Mouse (Mus musculus) bone marrow, adult 2 months (tissue): ENCODE measurements around the gene Tsku. TPM values are rescaled to one million over a fixed set of nuclear protein-coding genes. Genes with fewer than 3 reads are reported as not detected.

ENCODE experiments used
- H3K27ac ChIP-seq: fragments of 200-500 bp; 2 replicates; pipeline ENCODE4 v1.5.1; 2012; ENCODE audit warnings: low read depth, mild to moderate bottlenecking, control low read depth, inconsistent platforms, low read length; ENCODE audit not compliant: control insufficient read depth, poor library complexity, insufficient read depth
- H3K4me1 ChIP-seq: fragments of 200-500 bp; 2 replicates; pipeline ENCODE4 v1.6.1; 2011; ENCODE audit warnings: low read length; ENCODE audit not compliant: control insufficient read depth, insufficient read depth
- H3K4me3 ChIP-seq: fragments of 200-500 bp; replicated peaks from 2 replicates; pipeline ENCODE3; 2011; ENCODE audit warnings: mild to moderate bottlenecking, low read depth, low read length, control low read depth; ENCODE audit not compliant: control insufficient read depth
- CTCF ChIP-seq: fragments of 200-500 bp; IDR thresholded peaks from 2 replicates; pipeline ENCODE4 v1.5.1; 2011; ENCODE audit warnings: low read length, control low read depth; ENCODE audit not compliant: control insufficient read depth, insufficient read depth
- POLR2A ChIP-seq: fragments of 200-500 bp; IDR thresholded peaks from 2 replicates; pipeline ENCODE4 v1.6.1; 2011; ENCODE audit warnings: low read depth, mild to moderate bottlenecking, control low read depth, low read length, borderline replicate concordance; ENCODE audit not compliant: control insufficient read depth
- WGBS: fragments of 180-500 bp; shearing (Covaris S2); methylation state at CpG from one replicate; pipeline ENCODE4 v1.1.7; 2018; 5-methylcytosine and 5-hydroxymethylcytosine counted together
- polyA plus RNA-seq: library from polyadenylated mRNA; stranded (reverse); fragments of >200 nt; gene quantifications from 2 replicates; pipeline ENCODE4 v1.2.4, GENCODE M21; 2011; ENCODE audit warnings: low replicate concordance; ENCODE audit not compliant: missing spikeins, insufficient read depth, insufficient read length

Gene Tsku
- polyA plus RNA-seq, 1 experiment = 3.2 TPM

GRCm38 (mm10) chr7:98328311-98328710 lies 32.8 kb downstream of the Tsku start:
- no peak overlapping the region for H3K27ac ChIP-seq
- TF ChIP-seq CTCF (no peak), POLR2A (no peak)
- no peak overlapping the region for H3K4me3 ChIP-seq
- peaks cover 3% of the 10 kb centered on the region; the same call in 1 of the 2 replicates for H3K4me1 ChIP-seq
- WGBS = 29% methylated on average over 2 of the region's 2 CpGs

DNA sequence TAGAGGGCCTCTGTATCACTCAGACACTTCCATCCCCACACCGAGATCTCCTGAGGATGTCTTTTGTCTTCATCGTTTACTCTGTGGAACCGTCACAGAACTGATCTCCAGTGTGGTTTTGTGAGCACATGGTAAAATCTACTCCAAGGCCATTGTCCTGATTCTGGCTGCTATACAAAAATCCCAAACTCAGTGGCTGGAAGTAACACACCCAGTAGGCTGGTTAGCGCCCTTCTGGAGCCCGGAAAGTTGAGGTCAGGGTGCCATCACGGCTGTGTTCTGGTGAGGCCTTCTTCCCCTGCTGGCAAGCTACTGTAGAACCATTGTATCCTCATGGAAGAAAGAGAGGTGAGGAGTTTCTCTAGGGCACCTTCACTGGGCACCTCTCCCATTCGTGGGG lies 35.1 kb downstream of the Tsku start:
- Histone ChIP-seq H3K4me1 (peaks cover 3% of the 10 kb centered on the region; the same call in 1 of the 2 replicates), H3K4me3 (no peak overlapping the region), H3K27ac (no peak overlapping the region)
- TF ChIP-seq CTCF (no peak), POLR2A (no peak)
- 87% methylated on average over 7 of the region's 7 CpGs for whole genome bisulfite sequencing

DNA sequence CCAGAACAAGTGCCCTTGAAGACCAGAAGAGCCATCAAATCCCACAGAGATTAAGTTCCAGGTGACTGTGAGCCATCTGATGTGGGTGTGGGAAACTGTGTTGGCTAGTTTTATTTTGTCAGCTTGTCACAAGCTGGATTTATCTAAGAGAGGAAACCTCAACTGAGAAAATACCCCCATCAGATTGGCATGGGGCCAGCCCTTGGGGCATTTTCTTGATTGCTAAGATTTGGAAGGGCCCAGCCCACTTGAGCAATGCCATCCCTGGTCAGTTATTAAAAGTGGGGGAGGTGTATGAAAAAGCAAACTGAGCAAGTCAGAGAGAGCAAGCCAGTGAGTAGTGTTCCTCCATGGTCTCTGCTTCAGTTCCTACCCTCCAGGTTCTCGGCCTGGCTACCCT lies 36.9 kb downstream of the Tsku start:
- 59% methylated on average over 1 of the region's 1 CpGs for WGBS
- H3K27ac ChIP-seq = no peak overlapping the region
- no peak overlapping the region for H3K4me3 ChIP-seq
- no peak for TF ChIP-seq CTCF
- TF ChIP-seq POLR2A = no peak
- peaks cover 3% of the 10 kb centered on the region; the same call in 1 of the 2 replicates for H3K4me1 ChIP-seq

GRCm38 (mm10) chr7:98323288-98324019 lies 37.7 kb downstream of the Tsku start:
- H3K4me1 ChIP-seq = peaks cover 3% of the 10 kb centered on the region; the same call in 1 of the 2 replicates
- 64% methylated on average over 5 of the region's 5 CpGs for WGBS
- H3K4me3 ChIP-seq = no peak overlapping the region
- no peak overlapping the region for H3K27ac ChIP-seq
- TF ChIP-seq CTCF (no peak), POLR2A (no peak)

GRCm38 (mm10) chr7:98322415-98322814 lies 38.7 kb downstream of the Tsku start:
- WGBS = 14% methylated on average over 3 of the region's 3 CpGs
- Histone ChIP-seq H3K4me3 (no peak overlapping the region), H3K4me1 (peaks cover 3% of the 10 kb centered on the region; the same call in 1 of the 2 replicates), H3K27ac (no peak overlapping the region)
- TF ChIP-seq CTCF (no peak), POLR2A (no peak)

DNA sequence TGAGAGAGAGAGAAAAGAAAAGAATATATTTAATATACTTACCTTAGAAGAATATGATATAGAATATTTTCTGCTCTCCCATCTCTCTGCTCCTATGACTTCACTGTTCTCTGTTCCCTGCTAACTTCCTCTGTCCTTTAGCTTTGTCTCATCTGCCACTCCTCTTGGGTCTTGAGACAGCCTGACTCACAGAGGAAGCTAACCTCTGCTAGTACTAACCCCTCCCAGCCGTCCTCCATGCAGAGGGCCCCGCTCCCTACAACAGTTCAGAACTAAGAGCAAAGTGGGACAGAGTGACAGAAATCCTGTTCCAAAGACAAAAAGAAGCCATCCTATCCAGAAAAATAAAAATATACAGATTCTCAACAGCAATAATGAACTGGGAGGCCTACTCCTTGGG lies 40.0 kb downstream of the Tsku start, which contains the start of gene Acer3:
Acer3 (minus strand) TSS at position 126 of the 400 bp plus-strand sequence.
- H3K4me3 ChIP-seq = no peak within 1 kb of the TSS
- peaks cover 3% of the 10 kb centered on the region; the same call in 1 of the 2 replicates for H3K4me1 ChIP-seq
- TF ChIP-seq POLR2A = no peak
- no peak for TF ChIP-seq CTCF
- WGBS = 54% methylated on average over 2 of the region's 2 CpGs
- peak within 1 kb of the TSS; percentile 26 for H3K27ac ChIP-seq

- Histone ChIP-seq H3K4me1 (peaks cover 3% of the 10 kb centered on the region; the same call in 1 of the 2 replicates), H3K4me3 (no peak overlapping the region), H3K27ac (no peak overlapping the region)
- 80% methylated on average over 7 of the region's 7 CpGs for WGBS
- TF ChIP-seq POLR2A (no peak), CTCF (no peak)
These were observed 41.0 kb downstream of the Tsku start for GRCm38 (mm10) chr7:98320006-98320556.

- H3K4me3 ChIP-seq = no peak overlapping the region
- no peak overlapping the region for H3K27ac ChIP-seq
- no peaks in the 10 kb centered on the region; the same call in 1 of the 2 replicates for H3K4me1 ChIP-seq
- 42% methylated on average over 2 of the region's 2 CpGs for WGBS
- TF ChIP-seq POLR2A (no peak), CTCF (no peak)
These were observed 44.6 kb downstream of the Tsku start for GRCm38 (mm10) chr7:98316568-98316967.
